Mouse (Mus musculus): ENCODE results near the gene Gm21985. TPM values are rescaled to one million over a fixed set of nuclear protein-coding genes. Genes with fewer than 3 reads are reported as not detected.

Gm21985 gene
- polyA plus RNA-seq, 1 experiment, result not detected

DNA sequence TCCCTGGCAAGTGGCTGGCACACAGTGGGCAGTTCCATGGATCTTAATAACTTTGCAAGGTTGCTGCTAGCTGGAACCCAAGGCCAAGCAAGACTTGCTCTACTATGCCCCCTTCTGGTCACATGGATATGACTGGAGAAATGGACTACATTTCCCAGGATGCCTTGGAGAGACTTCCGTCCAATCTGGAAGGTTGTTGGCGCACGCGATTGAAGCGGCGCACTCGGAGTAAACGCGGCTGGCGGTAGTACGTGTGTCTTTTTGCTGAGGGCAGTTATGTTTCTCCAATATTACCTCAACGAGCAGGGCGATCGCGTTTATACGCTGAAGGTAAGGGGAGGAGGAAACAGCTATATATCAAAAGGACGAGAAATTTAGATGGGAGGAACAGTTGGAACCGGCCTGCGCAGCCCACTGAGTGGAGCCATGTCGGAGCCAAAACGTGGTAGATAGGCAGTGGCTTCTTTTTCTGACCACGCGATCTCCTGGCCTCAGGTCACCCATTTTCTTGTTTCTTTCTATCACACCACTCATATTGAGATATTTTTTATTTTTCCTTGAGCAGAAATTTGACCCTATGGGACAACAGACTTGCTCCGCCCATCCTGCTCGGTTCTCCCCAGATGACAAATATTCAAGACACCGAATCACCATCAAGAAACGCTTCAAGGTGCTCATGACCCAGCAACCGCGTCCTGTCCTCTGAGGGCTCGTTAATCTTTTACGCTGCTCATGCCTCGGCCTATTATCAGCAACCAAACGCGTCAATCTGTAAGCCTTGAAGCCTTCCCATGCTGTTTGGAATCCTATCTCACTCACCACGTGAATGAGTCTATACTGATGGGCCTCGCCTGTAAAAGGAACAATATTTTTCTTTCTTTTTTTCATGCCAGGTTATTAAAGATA lies 4.1 kb upstream of the Gm21985 start, which contains the start of gene Nop10:
Nop10 (plus strand) TSS at position 179 of the 906 bp plus-strand sequence.
- peak; percentile 98 for TF ChIP-seq POLR2A (IDR thresholded peaks at IDR 0.05; ENCODE audit: borderline replicate concordance, extremely low read depth, low read depth, low read length)
- peak; percentile 70 for TF ChIP-seq CTCF (IDR thresholded peaks at IDR 0.05; ENCODE audit: insufficient read depth, low read length)
- Histone ChIP-seq H3K4me1 (ENCODE audit: control insufficient read depth, insufficient read depth, low read length) (peaks cover 4% of the 10 kb centered on the region; the same call in 1 of the 2 replicates), H3K4me3 (replicated peaks; ENCODE audit: extremely low read depth, low read depth, low read length) (peak within 1 kb of the TSS; percentile 87)
- peak; percentile 78 for DNase-seq
- WGBS, result under 1% methylated on average over 36 of the region's 36 CpGs

- TF ChIP-seq CTCF (IDR thresholded peaks at IDR 0.05; ENCODE audit: insufficient read depth, low read length) (no peak), POLR2A (IDR thresholded peaks at IDR 0.05; ENCODE audit: borderline replicate concordance, extremely low read depth, low read depth, low read length) (no peak)
- H3K4me3 ChIP-seq (replicated peaks; ENCODE audit: extremely low read depth, low read depth, low read length), result no peak overlapping the region
- DNase-seq, result no peak
- WGBS, result 28% methylated on average over 4 of the region's 4 CpGs
- peaks cover 4% of the 10 kb centered on the region; the same call in 1 of the 2 replicates for H3K4me1 ChIP-seq (ENCODE audit: control insufficient read depth, insufficient read depth, low read length)
Measured at GRCm38 (mm10) chr2:112262779-112263295, 3.3 kb upstream of the Gm21985 start.

DNA sequence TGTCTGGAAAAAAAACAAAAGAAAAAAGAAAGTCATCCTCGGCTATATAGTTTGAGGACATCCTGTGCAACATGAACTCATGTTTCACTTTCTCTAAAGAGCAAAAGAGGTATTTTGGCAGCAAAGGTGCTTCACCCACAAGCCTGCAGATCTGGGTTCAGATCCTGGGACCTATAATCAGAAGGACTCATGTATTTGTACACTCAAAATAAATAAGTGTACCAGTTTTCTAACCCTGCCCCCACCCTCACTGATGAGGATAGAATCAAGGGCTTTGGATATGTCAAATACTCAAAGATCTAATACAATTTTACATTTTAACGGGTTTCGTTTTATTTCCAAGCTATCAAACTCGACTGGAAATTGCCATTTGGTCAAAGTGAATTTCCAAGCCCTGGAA lies 1.8 kb upstream of the Gm21985 start:
- no peak for DNase-seq
- H3K4me3 ChIP-seq (replicated peaks; ENCODE audit: extremely low read depth, low read depth, low read length), result no peak overlapping the region
- H3K4me1 ChIP-seq (ENCODE audit: control insufficient read depth, insufficient read depth, low read length), result peaks cover 4% of the 10 kb centered on the region; the same call in 1 of the 2 replicates
- TF ChIP-seq POLR2A (IDR thresholded peaks at IDR 0.05; ENCODE audit: borderline replicate concordance, extremely low read depth, low read depth, low read length) (no peak), CTCF (IDR thresholded peaks at IDR 0.05; ENCODE audit: insufficient read depth, low read length) (no peak)
- WGBS, result 68% methylated on average over 4 of the region's 4 CpGs

- WGBS, result under 1% methylated on average over 85 of the region's 85 CpGs
- peak; percentile 88 for DNase-seq
- TF ChIP-seq CTCF (IDR thresholded peaks at IDR 0.05; ENCODE audit: insufficient read depth, low read length) (no peak), POLR2A (IDR thresholded peaks at IDR 0.05; ENCODE audit: borderline replicate concordance, extremely low read depth, low read depth, low read length) (peak; percentile 53; the same call in 1 of the 2 replicates)
- peaks cover 6% of the 10 kb centered on the region; the same call in 1 of the 2 replicates for H3K4me1 ChIP-seq (ENCODE audit: control insufficient read depth, insufficient read depth, low read length)
- peak within 1 kb of the TSS; percentile 87 for H3K4me3 ChIP-seq (replicated peaks; ENCODE audit: extremely low read depth, low read depth, low read length)
Measured at GRCm38 (mm10) chr2:112265448-112266241, 469 bp upstream of the Gm21985 start, which contains the start of gene Slc12a6. Gene Slc12a6, plus strand, starts transcription at chr2:112265825.

- 8% methylated on average over 10 of the region's 10 CpGs for WGBS
Measured at GRCm38 (mm10) chr2:112266780-112267179, 666 bp downstream of the Gm21985 start.

GRCm38 (mm10) chr2:112267547-112268269 lies 1.6 kb downstream of the Gm21985 start:
- WGBS, result 33% methylated on average over 8 of the region's 8 CpGs
- Histone ChIP-seq H3K4me1 (ENCODE audit: control insufficient read depth, insufficient read depth, low read length) (peaks cover 4% of the 10 kb centered on the region; the same call in 1 of the 2 replicates), H3K4me3 (replicated peaks; ENCODE audit: extremely low read depth, low read depth, low read length) (peak overlapping the region; percentile 68)
- TF ChIP-seq POLR2A (IDR thresholded peaks at IDR 0.05; ENCODE audit: borderline replicate concordance, extremely low read depth, low read depth, low read length) (no peak), CTCF (IDR thresholded peaks at IDR 0.05; ENCODE audit: insufficient read depth, low read length) (no peak)
- no peak for DNase-seq

More at GRCm38 (mm10) chr2:112266780-112267179, 666 bp downstream of the Gm21985 start:
- no peak for TF ChIP-seq CTCF (IDR thresholded peaks at IDR 0.05; ENCODE audit: insufficient read depth, low read length)
- TF ChIP-seq POLR2A (IDR thresholded peaks at IDR 0.05; ENCODE audit: borderline replicate concordance, extremely low read depth, low read depth, low read length), result no peak
- peak overlapping the region; percentile 46 for H3K4me3 ChIP-seq (replicated peaks; ENCODE audit: extremely low read depth, low read depth, low read length)
- H3K4me1 ChIP-seq (ENCODE audit: control insufficient read depth, insufficient read depth, low read length), result peaks cover 6% of the 10 kb centered on the region; the same call in 1 of the 2 replicates
- peak; percentile 33 for DNase-seq

- Histone ChIP-seq H3K4me3 (replicated peaks; ENCODE audit: extremely low read depth, low read depth, low read length) (no peak overlapping the region), H3K4me1 (ENCODE audit: control insufficient read depth, insufficient read depth, low read length) (peaks cover 3% of the 10 kb centered on the region; the same call in 1 of the 2 replicates)
- DNase-seq, result no peak
- 80% methylated on average over 2 of the region's 2 CpGs for WGBS
- no peak for TF ChIP-seq CTCF (IDR thresholded peaks at IDR 0.05; ENCODE audit: insufficient read depth, low read length)
Measured at GRCm38 (mm10) chr2:112270011-112270410, 3.9 kb downstream of the Gm21985 start.

- DNase-seq, result no peak
- Histone ChIP-seq H3K4me1 (ENCODE audit: control insufficient read depth, insufficient read depth, low read length) (peaks cover 3% of the 10 kb centered on the region; the same call in 1 of the 2 replicates), H3K4me3 (replicated peaks; ENCODE audit: extremely low read depth, low read depth, low read length) (no peak overlapping the region)
- TF ChIP-seq POLR2A (IDR thresholded peaks at IDR 0.05; ENCODE audit: borderline replicate concordance, extremely low read depth, low read depth, low read length) (no peak), CTCF (IDR thresholded peaks at IDR 0.05; ENCODE audit: insufficient read depth, low read length) (no peak)
- 88% methylated on average over 2 of the region's 2 CpGs for WGBS
Measured at GRCm38 (mm10) chr2:112272909-112273308, 6.8 kb downstream of the Gm21985 start.
